Mouse (Mus musculus): ENCODE measurements around the gene Nckap5l.
A peak's percentile ranks its signal among the peaks of the same experiment; 100 is the strongest.
"Not testable (repeated sequence)": the region's sequence is repeated elsewhere in the genome, so short reads cannot be mapped to it uniquely, and the experiment has no call there.

Gene Nckap5l

DNA sequence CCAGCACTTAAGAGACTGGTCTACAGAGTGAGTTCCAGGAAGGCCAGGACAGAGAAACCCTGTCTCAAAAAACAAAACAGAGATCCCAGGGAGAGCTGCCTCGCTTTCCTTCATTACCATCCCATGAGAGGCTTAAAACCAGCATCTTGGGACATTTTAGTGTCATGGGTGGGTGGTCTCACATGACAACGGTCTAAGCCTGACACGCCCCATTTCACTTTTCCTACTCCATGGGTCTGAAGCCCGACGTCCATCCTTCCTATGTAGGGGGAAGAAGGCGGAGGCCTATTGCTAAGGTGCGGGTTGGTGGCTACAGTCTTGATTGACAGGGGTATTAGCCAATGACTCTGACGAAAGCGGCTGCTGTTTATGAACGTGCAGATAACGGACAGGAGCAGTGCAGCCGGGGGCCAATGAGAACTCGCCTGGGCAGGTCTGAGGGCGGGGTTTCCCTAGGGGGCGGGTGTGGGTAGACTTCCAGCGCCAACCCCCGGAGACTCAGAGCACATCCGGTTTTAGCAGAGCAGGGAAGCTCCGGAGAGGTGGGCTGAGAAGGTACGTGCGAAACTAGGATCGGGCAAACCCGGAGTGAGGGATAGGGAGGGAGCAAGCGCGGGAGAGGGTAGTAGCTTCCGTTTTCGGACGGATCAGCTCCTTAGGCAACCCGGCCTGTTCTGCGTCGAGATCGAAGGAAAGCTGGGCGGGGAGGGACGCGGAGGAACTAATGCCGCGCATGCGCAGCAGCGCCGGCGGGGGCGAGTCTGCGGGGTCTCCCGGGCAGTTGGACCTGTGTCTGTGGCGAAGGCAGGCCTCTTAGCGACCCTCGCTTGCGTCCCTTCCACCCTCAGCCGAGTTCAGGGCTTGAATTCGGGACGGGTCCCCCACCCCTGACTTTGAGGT, 64.8 kb downstream of the Nckap5l start, which contains the start of gene Tmbim6:
TSS of gene Tmbim6 (plus strand) at position 397 of the 900 bp plus-strand sequence.
- DNase-seq, result peak; percentile 100

DNA sequence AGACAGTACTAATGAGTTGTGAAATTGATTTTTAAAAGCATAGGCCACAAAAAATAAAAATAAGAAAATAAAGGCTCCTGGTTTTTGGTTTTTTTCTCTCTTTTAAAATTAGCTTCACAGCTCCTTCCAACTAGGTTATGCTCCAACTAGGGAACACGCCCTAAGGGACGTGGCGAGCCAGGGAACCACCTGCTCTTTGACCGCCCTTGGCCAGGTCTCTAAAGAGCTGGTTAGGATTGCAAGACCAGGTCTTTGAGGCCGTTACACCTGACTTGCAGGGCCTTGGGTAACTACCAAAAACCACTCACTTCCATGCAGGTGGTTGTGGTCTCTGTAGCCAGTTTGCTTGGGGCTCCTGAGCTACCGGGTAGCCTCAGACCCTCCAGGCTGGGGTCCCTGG, 65.6 kb downstream of the Nckap5l start:
- DNase-seq, result peak; percentile 89

DNA sequence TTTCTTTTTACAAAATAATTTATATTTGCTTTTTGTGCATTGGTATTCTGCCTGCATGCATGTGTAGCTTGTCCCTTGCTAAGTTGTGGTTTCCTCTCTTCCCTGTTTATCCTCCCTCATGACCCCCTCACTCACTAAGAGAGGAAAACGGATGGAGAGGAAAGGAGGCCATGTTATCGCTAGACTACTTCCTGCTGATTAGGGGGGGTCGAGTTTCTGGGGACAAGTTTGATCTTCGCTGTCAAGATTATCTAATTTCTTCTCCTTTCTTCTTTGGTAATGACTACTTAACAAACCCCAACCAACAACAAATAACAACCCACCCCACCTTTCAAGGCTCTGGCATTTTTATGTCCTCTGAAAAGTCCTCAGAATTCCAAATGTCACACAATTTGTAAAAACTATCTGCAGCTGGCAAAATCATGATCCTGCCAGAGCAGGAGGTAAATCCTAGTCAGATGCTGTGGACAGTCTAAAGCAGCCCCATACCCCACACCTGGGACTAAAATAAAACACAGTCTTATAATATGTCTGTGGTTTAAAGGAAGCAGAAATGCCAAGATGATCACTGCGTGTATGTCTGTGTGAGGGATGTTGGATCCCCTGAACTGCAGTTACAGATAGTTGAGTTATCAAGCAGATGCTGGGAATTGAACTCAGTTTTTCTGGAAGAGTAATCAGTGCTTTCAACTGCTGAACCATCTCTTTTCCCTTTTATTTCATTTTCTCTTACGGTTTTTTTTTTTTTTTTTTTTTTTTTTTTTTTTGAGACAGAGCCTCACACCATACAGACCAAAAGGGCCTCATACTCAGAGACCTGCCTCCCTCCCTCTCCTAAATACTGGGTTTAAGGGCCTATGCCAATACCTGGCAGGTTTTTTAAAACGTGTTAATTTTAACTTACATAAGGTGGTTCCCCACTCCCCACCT, 66.8 kb downstream of the Nckap5l start:
- DNase-seq, result no peak

DNA sequence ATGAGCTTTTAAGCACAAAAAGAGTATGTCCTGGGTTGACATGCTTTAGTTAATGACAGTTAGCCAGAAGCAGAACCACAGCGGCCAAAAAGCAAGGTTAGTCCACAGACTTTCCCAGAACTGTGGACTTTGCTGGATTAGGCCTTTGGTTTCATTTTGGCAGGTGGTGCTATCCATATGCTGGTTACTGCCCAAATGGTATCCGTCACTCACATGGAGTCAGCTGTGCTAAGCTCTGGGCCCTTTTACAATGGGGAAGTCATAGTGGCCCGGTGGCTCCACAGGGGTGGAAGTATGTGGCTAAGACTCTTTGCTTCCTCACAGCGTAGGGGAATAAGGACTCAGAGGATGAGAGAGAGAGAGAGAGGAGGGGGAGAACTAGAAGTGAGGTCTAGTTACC, 69.6 kb downstream of the Nckap5l start:
- peak; percentile 49 for DNase-seq

DNA sequence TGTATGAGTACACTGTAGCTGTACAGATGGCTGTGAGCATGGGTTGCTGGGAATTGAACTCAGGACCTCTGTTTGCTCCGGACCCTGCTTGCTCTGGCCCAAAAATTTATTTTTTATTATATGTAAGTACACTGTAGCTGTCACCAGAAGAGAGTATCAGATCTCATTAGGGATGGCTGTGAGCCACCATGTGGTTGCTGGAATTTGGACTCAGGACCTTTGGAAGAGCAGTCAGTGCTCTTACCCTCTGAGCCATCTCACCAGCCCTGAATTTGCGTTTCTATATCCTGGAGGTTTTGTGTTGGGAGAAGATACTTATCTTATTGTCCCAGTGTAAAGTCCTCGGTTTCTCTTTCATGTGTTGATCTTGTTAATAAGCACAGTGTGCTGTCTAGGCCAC, 70.8 kb downstream of the Nckap5l start:
- peak; percentile 70 for DNase-seq

DNA sequence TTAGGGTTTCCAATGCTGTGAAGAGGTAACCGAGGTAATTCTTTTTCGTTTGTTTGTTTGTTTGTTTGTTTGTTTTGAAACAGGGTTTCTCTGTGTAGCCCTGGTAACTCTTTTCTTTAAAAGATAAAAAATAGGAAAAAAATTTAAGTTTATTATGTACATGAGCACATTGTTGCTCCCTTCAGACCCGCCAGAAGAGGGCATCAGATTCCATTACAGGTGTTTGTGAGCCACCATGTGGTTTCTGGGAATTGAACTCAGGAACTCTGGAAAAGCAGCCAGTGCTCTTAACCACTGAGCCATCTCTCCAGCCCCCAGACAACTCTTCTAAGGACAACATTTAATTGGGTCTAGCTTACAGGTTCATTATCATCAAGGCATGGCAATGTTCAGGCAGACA, 71.4 kb downstream of the Nckap5l start:
- not testable (repeated sequence) for DNase-seq

DNA sequence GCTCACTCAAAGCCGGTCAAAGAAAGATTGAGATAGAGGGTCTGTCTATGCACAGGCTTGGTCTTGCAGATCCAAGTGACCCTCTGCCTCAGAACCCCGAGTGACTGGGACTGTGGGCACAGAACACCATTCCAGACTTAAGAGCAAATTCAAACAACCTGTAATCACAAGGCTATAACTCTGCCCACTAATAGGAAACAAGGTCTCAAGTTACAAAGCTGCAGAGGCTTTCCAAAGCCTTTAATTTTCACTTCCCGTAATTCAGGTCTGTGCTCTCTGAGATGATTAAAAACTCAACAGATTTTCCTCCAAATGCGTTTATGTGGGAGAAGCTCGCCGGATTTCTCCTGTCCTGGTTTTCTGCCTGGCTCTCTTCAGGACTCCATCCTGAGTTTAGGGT, 73.5 kb downstream of the Nckap5l start:
- no peak for DNase-seq

DNA sequence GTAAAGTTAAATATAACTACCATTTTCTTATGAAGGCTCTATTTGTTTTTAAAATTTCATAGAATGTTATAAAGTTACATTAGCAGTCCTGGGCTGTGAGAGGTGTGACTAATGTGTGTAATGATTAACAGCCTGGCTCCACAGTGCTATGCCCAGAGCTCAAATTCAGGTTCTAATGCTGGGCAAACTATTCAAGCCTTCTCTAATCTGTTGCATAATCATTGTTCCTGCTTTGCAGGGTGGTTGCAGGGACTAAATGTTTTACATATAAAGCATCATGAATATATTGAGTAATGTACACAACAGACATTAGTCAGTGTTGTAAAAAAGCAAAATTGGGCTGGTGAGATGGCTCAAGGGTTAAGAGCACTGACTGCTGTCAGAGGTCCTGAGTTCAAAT, 74.7 kb downstream of the Nckap5l start:
- peak; percentile 80 for DNase-seq

DNA sequence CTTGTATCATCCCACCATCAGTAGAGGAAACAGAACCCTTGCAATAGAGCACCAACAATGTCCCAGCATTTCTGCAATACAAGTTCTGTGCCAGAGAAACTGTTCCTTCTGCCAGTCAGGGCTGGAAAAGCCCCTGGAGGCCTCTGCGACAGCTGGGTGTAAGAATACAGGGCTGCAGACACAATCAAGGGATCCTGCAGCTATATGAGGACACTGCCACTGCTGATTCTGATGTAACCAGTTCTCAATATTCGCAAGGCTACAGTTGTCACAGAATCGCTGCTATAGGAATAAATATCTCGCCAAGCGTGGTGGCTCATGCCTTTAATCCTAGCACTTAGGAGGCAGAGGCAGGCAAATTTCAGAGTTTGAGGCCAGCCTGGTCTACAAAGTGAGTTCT, 81.3 kb downstream of the Nckap5l start:
- no peak for DNase-seq

DNA sequence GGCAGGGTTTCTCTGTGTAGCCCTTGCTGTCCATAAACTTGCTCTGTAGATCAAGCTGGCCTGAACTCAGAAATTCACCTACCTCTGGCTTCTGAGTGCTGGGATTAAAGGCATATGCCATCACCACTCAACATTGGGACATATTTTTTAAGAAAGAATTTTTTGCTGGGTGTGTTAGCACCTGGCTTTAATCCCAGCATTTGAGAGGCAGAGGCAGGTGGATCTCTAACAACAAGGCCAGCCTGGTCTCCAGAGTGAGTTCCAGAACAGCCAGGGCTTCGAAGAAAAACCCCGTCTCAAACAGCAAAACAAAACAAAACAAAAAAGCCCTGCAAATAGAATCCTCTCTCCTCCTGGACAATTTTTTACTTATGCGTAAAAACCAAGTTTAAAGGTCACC, 82.0 kb downstream of the Nckap5l start:
- no peak for DNase-seq

DNA sequence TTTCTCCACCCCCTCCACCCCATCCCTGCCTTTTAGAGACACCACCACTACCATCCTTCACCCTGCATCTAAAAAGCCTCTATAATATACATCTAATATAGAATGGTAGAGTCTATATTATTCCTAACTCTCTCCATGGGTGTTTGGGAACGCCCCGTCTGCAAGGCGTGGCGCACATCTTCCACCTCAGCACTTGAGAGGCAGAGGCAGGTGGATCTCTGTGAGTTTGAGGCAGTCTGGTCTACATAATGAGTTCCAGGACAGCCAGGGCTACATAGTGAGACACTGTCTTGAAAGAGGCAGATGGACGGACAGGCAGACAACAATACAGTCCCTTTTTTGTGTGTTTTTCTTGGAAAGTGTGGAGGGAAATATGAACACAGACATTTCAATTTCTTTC, 82.5 kb downstream of the Nckap5l start:
- no peak for DNase-seq

DNA sequence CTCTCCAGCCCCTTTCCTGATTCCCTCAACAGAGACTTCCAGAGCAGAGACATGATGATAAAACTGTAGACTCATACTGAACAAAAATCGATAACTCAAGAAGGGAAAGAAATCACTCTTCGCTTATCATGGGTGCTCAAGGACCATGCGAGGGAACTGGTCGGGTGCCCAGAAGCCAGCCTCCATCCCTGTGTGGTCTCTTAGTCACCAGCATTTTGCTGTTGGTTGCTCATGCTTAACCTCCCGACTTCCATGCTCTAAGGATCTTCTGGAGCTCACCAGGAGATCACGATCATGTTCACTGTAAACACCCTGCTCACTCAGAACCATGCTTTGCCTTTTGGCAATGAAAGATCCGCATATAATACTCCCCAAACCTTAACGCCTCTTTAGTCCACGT, 84.8 kb downstream of the Nckap5l start:
- no peak for DNase-seq
